Mouse (Mus musculus): ENCODE measurements at regions not wholly inside any gene's neighbourhood (a gene's known extent, or its start where the extent isn't known, plus 50 kb on each side); places are given as distances from the start of the nearest gene placed in this dataset.

- no peak for DNase-seq (ENCODE audit: low read depth, low spot score)
- no peaks in the 10 kb centered on the region for H3K79me2 ChIP-seq (ENCODE audit: control insufficient read depth, insufficient read depth, low read length, poor library complexity)
- no peak overlapping the region for H3K27ac ChIP-seq (ENCODE audit: control insufficient read depth, low read depth, low read length)
- no peaks in the 10 kb centered on the region for H3K36me3 ChIP-seq (ENCODE audit: control insufficient read depth in 1 of 2, insufficient read depth in 2 of 2, low read length in 2 of 2)
- no peaks in the 10 kb centered on the region for H3K4me1 ChIP-seq (ENCODE audit: control insufficient read depth in 1 of 2, insufficient read depth in 2 of 2, low read length in 2 of 2)
- H3K9me3 ChIP-seq (replicated peaks; ENCODE audit: insufficient read depth, low read length) = no peaks in the 10 kb centered on the region
- H3K9ac ChIP-seq (ENCODE audit: control insufficient read depth, low read depth, low read length, poor library complexity, severe bottlenecking) = no peak overlapping the region
- TF ChIP-seq ZNF384 (IDR thresholded peaks at IDR 0.05; ENCODE audit: low read depth, low read length) (no peak), UBTF (IDR thresholded peaks at IDR 0.05; ENCODE audit: borderline replicate concordance, insufficient read depth, low read depth, low read length) (no peak), MEF2A (IDR thresholded peaks at IDR 0.05; ENCODE audit: extremely low read depth, insufficient replicate concordance, low read depth, low read length, poor library complexity, severe bottlenecking) (no peak), POLR2AphosphoS5 (IDR thresholded peaks at IDR 0.05; ENCODE audit: borderline replicate concordance, low read depth, low read length) (no peak), EP300 (IDR thresholded peaks at IDR 0.05; ENCODE audit: low read depth in 1 of 2, low read length in 2 of 2) (no peak), KAT2A (conservative IDR thresholded peaks at IDR 0.05; ENCODE audit: low read depth, low read length) (no peak), SMC3 (IDR thresholded peaks at IDR 0.05; ENCODE audit: low read depth, low read length) (no peak), ZKSCAN1 (IDR thresholded peaks at IDR 0.05; ENCODE audit: low read depth, low read length) (no peak), ELF1 (IDR thresholded peaks at IDR 0.05; ENCODE audit: low read depth, low read length) (no peak), BHLHE40 (IDR thresholded peaks at IDR 0.05; ENCODE audit: borderline replicate concordance, low read depth, low read length) (no peak), CHD2 (IDR thresholded peaks at IDR 0.05; ENCODE audit: low read length) (no peak), GATA1 (IDR thresholded peaks at IDR 0.05; ENCODE audit: low read depth, low read length) (no peak), POLR2AphosphoS2 (IDR thresholded peaks at IDR 0.05; ENCODE audit: low read length) (no peak), TAL1 (IDR thresholded peaks at IDR 0.05; ENCODE audit: low read length) (no peak), USF2 (IDR thresholded peaks at IDR 0.05; ENCODE audit: borderline replicate concordance in 1 of 2, insufficient read depth in 1 of 2, low read depth in 1 of 2, low read length in 2 of 2) (no peak), NRF1 (IDR thresholded peaks at IDR 0.05; ENCODE audit: insufficient read depth, low read depth, low read length, poor library complexity, severe bottlenecking) (no peak), MXI1 (IDR thresholded peaks at IDR 0.05; ENCODE audit: low read depth, low read length) (no peak), GABPA (IDR thresholded peaks at IDR 0.05; ENCODE audit: low read depth, low read length) (no peak)
- H3K4me3 ChIP-seq (ENCODE audit: control insufficient read depth in 1 of 2, insufficient read depth in 1 of 2, low read depth in 2 of 2, low read length in 2 of 2) = no peak overlapping the region
- H3K27me3 ChIP-seq (ENCODE audit: control insufficient read depth in 1 of 2, insufficient read depth in 2 of 2, low read length in 2 of 2) = peaks cover 0 to 1% of the 10 kb centered on the region in 2 experiments; a peak in 1 of 4 replicates
Observed at GRCm38 (mm10) chr17:15993361-15994287, 162.8 kb upstream of the Rgmb start.
